Mouse (Mus musculus) v-Abl transformed pro-B cells (cell line): Measurements from ENCODE around the gene Olfr124.

Experiments used
- in situ Hi-C, 2 experiments: fragments of 400-800 bp; cut with MboI; formaldehyde crosslinking; loops; one replicate each; pipeline ENCODE4 v1.15.1; 2025; ENCODE audit not compliant: unreplicated experiment in 2 of 2

The Olfr124 gene

GRCm38 (mm10) chr17:37799588-37799987 lies at the start of gene Olfr124:
Gene Olfr124, plus strand, starts transcription at chr17:37799888.
- in situ Hi-C loops, result no loop called here

- in situ Hi-C loops, result no loop called here
Observed at GRCm38 (mm10) chr17:37768307-37768706, 31.4 kb upstream of the Olfr124 start, which contains the start of gene Olfr122. Gene Olfr122, plus strand, starts transcription at chr17:37768607.

GRCm38 (mm10) chr17:37793229-37793628 lies 6.5 kb upstream of the Olfr124 start, which contains the start of gene Olfr123:
Gene Olfr123, plus strand, starts transcription at chr17:37793529.
- in situ Hi-C loops, result no loop called here

GRCm38 (mm10) chr17:37832649-37833048 lies 33.0 kb downstream of the Olfr124 start, which contains the start of gene Olfr125:
Gene Olfr125, plus strand, starts transcription at chr17:37832949.
- in situ Hi-C loops, result no loop called here

- in situ Hi-C loops, result no loop called here
Observed at GRCm38 (mm10) chr17:37847183-37847582, 47.5 kb downstream of the Olfr124 start, which contains the start of gene Olfr126. Gene Olfr126, plus strand, starts transcription at chr17:37847483.
